Mouse (Mus musculus): ENCODE data around the gene Mogs.

DNA sequence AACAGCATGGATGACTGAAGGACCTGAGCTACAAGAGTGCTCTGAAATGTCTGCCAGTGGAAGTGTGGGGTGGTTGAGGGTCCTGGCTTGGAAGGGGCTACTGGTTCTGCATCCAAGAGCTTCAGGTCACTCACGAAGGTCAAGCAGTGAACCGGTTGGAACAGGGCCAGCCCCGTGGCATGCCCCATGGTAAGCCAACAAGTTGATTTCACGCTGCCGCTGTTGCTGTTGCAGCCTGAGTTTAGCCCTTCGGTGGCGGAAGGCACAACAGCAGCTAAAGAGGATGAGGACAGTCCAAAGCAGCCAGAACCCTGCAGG is 4.4 kb downstream of the Mogs start:
- TF ChIP-seq CTCF (IDR thresholded peaks at IDR 0.05; ENCODE audit: low read depth, low read length): no peak
- no peak for TF ChIP-seq POLR2A (IDR thresholded peaks at IDR 0.05; ENCODE audit: borderline replicate concordance, low read depth, low read length)
